Comparison of ENCODE assay signal across 9 mouse cellular contexts in the genomic region with DNA sequence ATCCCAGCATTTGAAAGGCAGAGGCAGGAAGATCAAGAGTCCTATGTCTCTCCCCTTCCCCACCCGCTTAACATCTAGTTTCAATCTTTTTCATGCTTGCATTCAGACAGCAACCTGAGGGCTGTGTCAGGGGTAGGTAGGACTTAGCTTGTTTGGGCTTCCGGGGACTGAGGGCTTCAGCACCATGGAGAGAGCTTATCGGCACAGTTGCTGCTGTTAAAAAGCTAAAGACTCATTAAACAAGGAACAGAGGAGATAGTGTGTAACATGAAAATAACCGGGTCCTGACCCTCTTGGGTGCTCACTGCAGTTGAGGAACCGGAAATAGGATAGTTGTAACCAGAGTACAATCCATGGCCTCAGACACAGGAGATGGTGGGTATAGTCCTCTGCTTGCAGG. TPM values are rescaled to one million over a fixed set of nuclear protein-coding genes. Genes with fewer than 3 reads are reported as not detected.
DNase-seq lines count a peak whose midpoint lies in the region; ATAC-seq and TF ChIP-seq lines count a peak whose summit lies in the region.
"Had no signal": no experiment of that assay in that cellular context is flagged by ENCODE, and none has a peak within 500 bp of the region (broad histone marks: within the 10 kb centered on the region; RNA-seq: fewer than 3 reads in every experiment).

No protein-coding gene starts in this region.

- no peaks in the 10 kb centered on the region for H3K9me3 ChIP-seq in intestine, postnatal 0 days (ENCODE audit: control insufficient read depth)
- H3K9me3 ChIP-seq: megakaryocyte, embryonic 14.5 days had no signal

- no peak overlapping the region for H3K4me2 ChIP-seq in intestine, postnatal 0 days (replicated peaks; ENCODE audit: low read depth)

- no peak overlapping the region for H3K4me3 ChIP-seq in layer of hippocampus, adult 2 months
- no peak overlapping the region for H3K4me3 ChIP-seq in cerebellum, adult 2 months (replicated peaks; ENCODE audit: insufficient read depth, low read depth, low read length)
- no peak overlapping the region for H3K4me3 ChIP-seq in intestine, postnatal 0 days (ENCODE audit: low read depth, low read length)
- H3K4me3 ChIP-seq: megakaryocyte, embryonic 14.5 days had no signal

- H3K4me1 ChIP-seq in cerebellum, adult 2 months (ENCODE audit: control insufficient read depth, insufficient read depth, low read length): peaks cover 19% of the 10 kb centered on the region
- no peaks in the 10 kb centered on the region for H3K4me1 ChIP-seq in intestine, postnatal 0 days (replicated peaks; ENCODE audit: control insufficient read depth, insufficient read depth, low read length)

- intact Hi-C loops in heart, postnatal 14 days (cut with DNase I): no loop called here

- DNase-seq in layer of hippocampus, adult 2 months (ENCODE audit: low spot score in 2 of 2): no peak
- DNase-seq in layer of hippocampus, adult 9-11 months: no peak
- DNase-seq in adipocyte (ENCODE audit: low spot score): peak; percentile 62
- DNase-seq in heart, postnatal 14 days: peak; percentile 71 to 73
- peak; percentile 77 for DNase-seq in lung, postnatal 10 days
- DNase-seq in thymus, postnatal 36 days: peak; percentile 60 to 62
- DNase-seq in cerebellum, adult 2 months: no peak

- no peak for TF ChIP-seq POLR2A in cerebellum, adult 2 months (IDR thresholded peaks at IDR 0.05; ENCODE audit: borderline replicate concordance, insufficient read depth, low read length)

- H3K9ac ChIP-seq in intestine, postnatal 0 days (ENCODE audit: low read depth, low read length): no peak overlapping the region

- peak overlapping the region; percentile 76 for H3K27ac ChIP-seq in layer of hippocampus, adult 2 months
- no peak overlapping the region for H3K27ac ChIP-seq in cerebellum, adult 2 months (ENCODE audit: insufficient read depth, low read length)
- H3K27ac ChIP-seq in intestine, postnatal 0 days (ENCODE audit: low read depth, low read length): no peak overlapping the region

- no peaks in the 10 kb centered on the region for H3K36me3 ChIP-seq in intestine, postnatal 0 days (ENCODE audit: control insufficient read depth, insufficient read depth)

- 49% methylated on average over 5 of the region's 5 CpGs for WGBS in cerebellum, adult 2 months
- 3% methylated on average over 5 of the region's 5 CpGs for WGBS in intestine, postnatal 0 days

- no peak for ATAC-seq in intestine, postnatal 0 days

- TF ChIP-seq CTCF in layer of hippocampus, adult 2 months (conservative IDR thresholded peaks at IDR 0.05): no peak
- no peak for TF ChIP-seq CTCF in cerebellum, adult 2 months (IDR thresholded peaks at IDR 0.05; ENCODE audit: borderline replicate concordance, insufficient read depth, low read depth, low read length)
- TF ChIP-seq CTCF in intestine, postnatal 0 days (IDR thresholded peaks at IDR 0.05; ENCODE audit: low read depth): no peak

- no peaks in the 10 kb centered on the region for H3K27me3 ChIP-seq in cerebellum, adult 2 months (ENCODE audit: control insufficient read depth, insufficient read depth, low read length)
- peaks cover 25% of the 10 kb centered on the region for H3K27me3 ChIP-seq in intestine, postnatal 0 days (replicated peaks; ENCODE audit: control insufficient read depth, insufficient read depth, low read length)

RNA-seq across cellular contexts. Expression of a gene that starts 8.1 kb away (rescaled TPM):
- total RNA-seq in layer of hippocampus, adult 2 months (2021): 100 to 1,000 TPM; 229 to 234 TPM
- total RNA-seq in heart, postnatal 14 days (2021): 10 to 100 TPM; 30.4 to 31.9 TPM
- polyA plus RNA-seq in cerebellum, adult 2 months (2012; rRNA removed): 121 and 126 TPM in 2 replicates
- 0.82 and 0.94 TPM in 2 replicates for polyA plus RNA-seq in intestine, postnatal 0 days (2015; fragmentation: Nextera tagmentation; extraction: Ambion mirVana)

RNA-seq across cellular contexts. Expression of a gene that starts 12.2 kb away (rescaled TPM):
- total RNA-seq in layer of hippocampus, adult 2 months (2021): under 1 TPM in 1 of 2 experiments, not detected in 1; 0.28 TPM
- total RNA-seq in heart, postnatal 14 days (2021): under 1 TPM in 1 of 2 experiments, not detected in 1; 0.24 TPM
- 0.16 and 0.22 TPM in 2 replicates for polyA plus RNA-seq in cerebellum, adult 2 months (2012; rRNA removed)
- polyA plus RNA-seq in intestine, postnatal 0 days (2015; fragmentation: Nextera tagmentation; extraction: Ambion mirVana): 0.51 and 0.65 TPM in 2 replicates

RNA-seq across cellular contexts. Expression of a gene that starts 20.4 kb away (rescaled TPM):
- total RNA-seq in layer of hippocampus, adult 2 months (2021): not detected
- total RNA-seq in heart, postnatal 14 days (2021): not detected
- polyA plus RNA-seq in cerebellum, adult 2 months (2012; rRNA removed): 1.5 and 3.1 TPM in 2 replicates
- polyA plus RNA-seq in intestine, postnatal 0 days (2015; fragmentation: Nextera tagmentation; extraction: Ambion mirVana): 0.76 and 1.5 TPM in 2 replicates

RNA-seq across cellular contexts. Expression of a gene that starts 45.8 kb away (rescaled TPM):
- total RNA-seq in layer of hippocampus, adult 2 months (2021): 1 to 10 TPM; 3.0 to 3.3 TPM
- 1 to 10 TPM; 7.6 to 9.6 TPM for total RNA-seq in heart, postnatal 14 days (2021)
- 4.3 and 4.8 TPM in 2 replicates for polyA plus RNA-seq in cerebellum, adult 2 months (2012; rRNA removed)
- 1.6 and 2.1 TPM in 2 replicates for polyA plus RNA-seq in intestine, postnatal 0 days (2015; fragmentation: Nextera tagmentation; extraction: Ambion mirVana)

RNA-seq across cellular contexts. Expression of a gene that starts 55.8 kb away (rescaled TPM):
- total RNA-seq in layer of hippocampus, adult 2 months (2021): 10 to 100 TPM; 81.2 to 93.6 TPM
- 10 to 100 TPM; 37.8 to 38.5 TPM for total RNA-seq in heart, postnatal 14 days (2021)
- polyA plus RNA-seq in cerebellum, adult 2 months (2012; rRNA removed): 60.0 and 60.1 TPM in 2 replicates
- 5.4 and 7.3 TPM in 2 replicates for polyA plus RNA-seq in intestine, postnatal 0 days (2015; fragmentation: Nextera tagmentation; extraction: Ambion mirVana)

Comparison
In these comparisons a context has a peak if more than half of its experiments do, and no peak if none do; other contexts are left out.
1. DNase-seq: peak in adipocyte (single experiment), heart, postnatal 14 days (2 of 2), lung, postnatal 10 days (single experiment) and thymus, postnatal 36 days (2 of 2); none in layer of hippocampus, adult 2 months (0 of 2), layer of hippocampus, adult 9-11 months (single experiment) and cerebellum, adult 2 months (0 of 2).
2. RNA of a gene that starts 8.1 kb away (total RNA-seq): 229 to 234 TPM in layer of hippocampus, adult 2 months; 30.4 to 31.9 TPM in heart, postnatal 14 days; every median in the first group is over 4 times any median in the second.